ENCODE assay signal across 8 mouse cellular contexts in the genomic region with DNA sequence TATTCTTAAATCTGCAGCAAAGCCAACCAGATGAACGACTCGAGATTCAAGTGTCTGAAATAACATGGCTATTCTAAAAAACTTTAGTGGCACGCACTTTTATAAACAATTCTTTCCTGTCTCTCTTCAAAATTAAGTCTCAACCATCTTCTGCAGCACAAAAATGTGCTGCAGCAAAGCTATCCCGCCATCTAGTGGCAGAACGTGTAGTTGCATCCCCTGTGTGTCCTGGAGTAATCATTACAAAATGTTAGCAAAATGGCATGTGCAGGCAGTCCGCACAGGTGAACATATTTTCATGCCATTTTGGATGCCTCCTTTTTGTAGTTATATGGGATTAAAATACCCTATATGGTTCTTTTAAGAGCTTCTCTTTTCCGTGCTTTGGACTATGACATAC.
DNase-seq lines count a peak whose midpoint lies in the region; ATAC-seq and TF ChIP-seq lines count a peak whose summit lies in the region.

No protein-coding gene starts in this region.

- no peak overlapping the region for H3K4me3 ChIP-seq in kidney, postnatal 0 days (replicated peaks; ENCODE audit: low read depth, low read length)
- H3K4me3 ChIP-seq in liver, adult 2 months (ENCODE audit: insufficient read depth, low read depth, low read length): no peak overlapping the region

- H3K9ac ChIP-seq in kidney, postnatal 0 days (ENCODE audit: low read depth, low read length): no peak overlapping the region
- no peak overlapping the region for H3K9ac ChIP-seq in liver, adult 2 months (ENCODE audit: low read depth, low read length)

- no peaks in the 10 kb centered on the region for H3K79me2 ChIP-seq in liver, adult 2 months (ENCODE audit: control insufficient read depth, insufficient read depth, low read length)

- no peak overlapping the region for H3K4me2 ChIP-seq in kidney, postnatal 0 days (ENCODE audit: low read length)

- H3K36me3 ChIP-seq in kidney, postnatal 0 days (ENCODE audit: insufficient read depth, low read length): no peaks in the 10 kb centered on the region
- H3K36me3 ChIP-seq in liver, adult 2 months (ENCODE audit: control insufficient read depth, insufficient read depth, low read length): no peaks in the 10 kb centered on the region

- TF ChIP-seq CTCF in kidney, postnatal 0 days (IDR thresholded peaks at IDR 0.05; ENCODE audit: low read depth): peak; percentile 92
- peak; percentile 67; the same call in 1 of the 2 replicates for TF ChIP-seq CTCF in liver, adult 2 months (IDR thresholded peaks at IDR 0.05; ENCODE audit: low read depth, low read length)

- no peaks in the 10 kb centered on the region for H3K27me3 ChIP-seq in kidney, postnatal 0 days (ENCODE audit: insufficient read depth, low read length)
- H3K27me3 ChIP-seq in liver, adult 2 months (ENCODE audit: control insufficient read depth, insufficient read depth, low read length): no peaks in the 10 kb centered on the region

- H3K27ac ChIP-seq in kidney, postnatal 0 days: no peak overlapping the region
- no peak overlapping the region for H3K27ac ChIP-seq in liver, adult 2 months (replicated peaks; ENCODE audit: insufficient read depth, low read depth, low read length)

- TF ChIP-seq POLR2A in liver, adult 2 months (IDR thresholded peaks at IDR 0.05; ENCODE audit: extremely low read depth, insufficient read depth, low read length): no peak

- no peaks in the 10 kb centered on the region for H3K9me3 ChIP-seq in kidney, postnatal 0 days (replicated peaks; ENCODE audit: low read length)

- 20% methylated on average over 7 of the region's 7 CpGs for WGBS in kidney, postnatal 0 days
- 14% methylated on average over 7 of the region's 7 CpGs for WGBS in liver, adult 2 months

- peak; percentile 63 for DNase-seq in ovary, postnatal 10 days (ENCODE audit: low spot score)
- DNase-seq in ovary, adult 18-20 months (ENCODE audit: low spot score): no peak
- peak; percentile 78 for DNase-seq in cerebellum, adult 18-20 months
- peak; percentile 5 to 92 for DNase-seq in frontal cortex, adult 2 months (ENCODE audit: extremely low spot score in 1 of 2, low spot score in 1 of 2)
- DNase-seq in kidney, postnatal 0 days (ENCODE audit: low spot score): peak; percentile 83
- DNase-seq in liver, adult 2 months (ENCODE audit: extremely low read depth, low read depth, low spot score): peak; percentile 53
- peak; percentile 71 for DNase-seq in ovary, postnatal 14 days (ENCODE audit: low spot score)
- DNase-seq in thymus, postnatal 36 days: peak; percentile 28 to 31

- H3K4me1 ChIP-seq in kidney, postnatal 0 days (replicated peaks; ENCODE audit: insufficient read depth, low read length): no peaks in the 10 kb centered on the region
- H3K4me1 ChIP-seq in liver, adult 2 months (ENCODE audit: control insufficient read depth, insufficient read depth, low read length): no peaks in the 10 kb centered on the region

- ATAC-seq in kidney, postnatal 0 days (replicated peaks; ENCODE audit: low FRiP score, low read depth): no peak
